Mouse (Mus musculus): Measurements from ENCODE around the gene Gga3.

The Gga3 gene

DNA sequence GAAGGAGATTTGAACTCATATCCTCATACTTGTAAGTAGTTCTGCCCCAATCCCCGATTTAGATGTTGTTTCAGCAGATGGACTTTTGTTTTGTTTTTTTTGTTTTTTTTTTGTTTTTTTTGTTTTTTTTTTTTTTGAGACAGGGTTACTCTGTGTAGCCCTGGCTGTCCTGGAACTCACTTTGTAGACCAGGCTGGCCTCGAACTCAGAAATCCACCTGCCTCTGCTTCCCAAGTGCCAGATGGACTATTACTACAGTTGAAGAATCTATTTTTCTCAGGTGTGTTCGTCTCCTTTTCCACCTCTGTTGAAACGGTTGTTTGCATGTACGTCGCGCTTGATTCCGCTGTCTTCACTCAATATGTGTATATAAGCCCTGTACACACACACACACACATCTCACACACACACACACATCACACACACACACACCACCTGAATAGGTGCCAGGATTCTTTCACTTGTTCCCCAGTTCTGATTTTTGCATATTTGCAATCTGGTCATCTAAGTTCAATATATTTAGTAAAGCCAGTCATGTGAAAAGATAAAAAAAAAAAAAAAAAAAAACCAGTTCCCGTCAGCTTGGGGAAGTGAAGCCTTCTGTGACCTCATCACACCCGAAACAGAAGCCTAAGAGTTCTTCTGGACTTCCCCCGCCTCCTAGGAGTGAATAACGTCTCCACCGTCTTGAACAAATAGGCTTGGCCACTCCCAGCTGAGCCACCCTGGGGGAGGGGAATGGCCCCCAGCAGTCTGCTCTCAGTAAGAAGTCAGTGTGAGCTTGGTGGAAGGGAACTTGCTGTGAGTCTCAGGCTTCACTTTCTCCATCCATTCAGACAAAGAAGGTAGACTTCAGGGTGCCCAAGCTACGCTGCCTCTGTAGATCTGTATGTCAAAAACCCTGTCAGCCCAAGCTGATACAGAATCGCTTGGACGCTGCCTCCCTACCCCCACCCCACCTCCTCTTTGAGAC, 27.0 kb upstream of the Gga3 start:
- no peak for DNase-seq (ENCODE audit: low spot score)

DNA sequence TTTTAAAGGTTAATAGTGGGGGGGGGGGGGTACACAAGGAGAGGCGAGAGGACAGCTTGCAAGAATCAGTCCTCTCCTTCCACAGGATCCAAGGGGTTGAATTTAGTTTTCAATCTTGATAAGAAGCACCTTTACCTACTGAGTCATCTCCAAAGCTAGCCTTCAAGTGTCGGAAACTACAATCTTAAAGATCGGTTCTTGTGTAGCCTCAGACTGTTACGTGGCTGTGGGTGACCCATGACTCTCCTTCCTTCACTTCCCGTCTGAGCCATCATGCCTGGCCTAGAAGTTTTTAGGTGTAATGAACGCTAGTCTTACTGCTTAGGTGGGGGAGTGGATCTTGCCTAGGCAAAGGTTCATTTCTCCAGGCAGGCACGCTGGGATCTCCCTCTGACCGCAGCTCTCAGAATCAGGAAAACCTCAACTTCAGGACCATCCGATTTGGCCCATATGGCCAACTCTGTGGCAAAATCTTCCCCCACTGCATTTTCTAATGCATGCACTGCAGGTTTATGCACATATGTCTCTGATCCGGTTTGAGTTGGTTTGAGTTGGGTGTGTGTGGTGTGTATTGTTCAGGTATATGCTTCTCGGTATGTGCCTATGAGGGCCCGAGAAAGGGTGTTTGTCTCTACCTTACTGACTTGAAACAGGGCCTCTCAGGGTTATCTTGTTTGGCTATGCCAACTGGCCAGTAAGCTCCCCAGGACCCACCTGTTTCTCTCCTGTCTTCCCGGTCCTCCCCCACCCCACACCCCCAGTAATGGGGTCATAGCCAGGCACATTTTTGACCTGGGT, 26.1 kb upstream of the Gga3 start:
- DNase-seq (ENCODE audit: low spot score): no peak

DNA sequence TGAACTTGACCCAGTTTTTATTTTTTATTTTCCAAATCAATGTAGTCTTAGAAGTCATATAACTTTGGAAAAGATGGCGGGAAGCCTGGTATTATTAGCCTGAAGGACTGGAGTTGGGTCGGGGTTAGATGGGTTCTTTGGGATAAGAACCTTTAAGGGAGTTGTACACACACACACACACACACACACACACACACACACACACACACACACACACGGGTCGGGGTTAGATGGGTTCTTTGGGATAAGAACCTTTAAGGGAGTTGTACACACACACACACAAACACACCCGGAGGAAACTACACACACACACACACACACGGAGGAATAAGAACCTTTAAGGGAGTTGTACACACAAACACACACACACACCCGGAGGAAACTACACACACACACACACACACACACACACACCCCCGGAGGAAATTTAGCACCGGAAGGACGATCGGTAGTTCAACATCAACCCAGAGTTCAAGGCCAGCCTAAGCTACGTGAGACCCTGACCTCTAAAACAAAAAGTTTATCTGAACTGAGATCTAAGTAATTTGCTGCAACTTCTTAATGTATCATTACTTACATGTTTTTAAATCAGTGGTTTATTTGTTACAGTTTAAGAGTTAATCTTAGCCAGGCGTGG, 24.7 kb upstream of the Gga3 start:
- no peak for DNase-seq (ENCODE audit: low spot score)

DNA sequence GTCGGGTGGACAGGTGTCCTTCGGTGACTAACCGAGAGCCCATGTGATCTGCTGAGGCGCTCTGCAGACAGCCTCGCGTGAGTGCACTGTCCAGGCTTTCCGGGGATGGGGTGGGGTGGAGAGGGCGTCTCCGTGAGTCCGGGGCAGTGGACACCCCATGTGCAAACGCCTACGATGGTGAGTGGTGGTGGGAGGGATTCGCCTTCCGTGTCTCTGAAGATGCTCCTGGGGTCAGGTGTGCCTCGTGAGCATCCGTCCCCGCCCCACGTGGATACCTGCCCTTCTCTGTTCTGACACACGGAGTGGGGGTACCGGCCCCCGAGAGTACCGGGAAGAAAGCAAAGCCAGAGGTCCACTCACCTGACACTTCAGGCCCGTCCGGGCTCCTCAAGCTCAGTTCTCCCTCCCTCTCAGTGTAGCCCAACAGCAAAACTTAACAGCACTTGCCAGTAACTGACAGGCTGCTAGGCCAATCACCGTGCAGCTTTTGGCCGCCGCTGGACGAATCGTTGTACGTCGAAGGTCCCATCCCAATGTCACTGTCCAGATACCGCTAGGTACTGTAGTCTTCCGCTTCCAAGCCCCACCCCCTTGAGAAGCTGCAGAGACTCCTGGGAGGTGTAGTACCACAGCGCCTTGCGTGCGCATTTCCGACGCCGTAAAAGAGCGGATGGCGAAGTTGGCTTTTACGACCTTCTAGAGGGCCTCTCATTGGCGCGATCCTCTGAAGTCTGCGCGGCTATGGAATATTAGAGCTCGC, 24.0 kb upstream of the Gga3 start, which contains the start of gene Slc25a19:
Gene Slc25a19, minus strand, starts transcription at position 591 of the 760 bp plus-strand sequence.
- DNase-seq (ENCODE audit: low spot score): peak; percentile 99

DNA sequence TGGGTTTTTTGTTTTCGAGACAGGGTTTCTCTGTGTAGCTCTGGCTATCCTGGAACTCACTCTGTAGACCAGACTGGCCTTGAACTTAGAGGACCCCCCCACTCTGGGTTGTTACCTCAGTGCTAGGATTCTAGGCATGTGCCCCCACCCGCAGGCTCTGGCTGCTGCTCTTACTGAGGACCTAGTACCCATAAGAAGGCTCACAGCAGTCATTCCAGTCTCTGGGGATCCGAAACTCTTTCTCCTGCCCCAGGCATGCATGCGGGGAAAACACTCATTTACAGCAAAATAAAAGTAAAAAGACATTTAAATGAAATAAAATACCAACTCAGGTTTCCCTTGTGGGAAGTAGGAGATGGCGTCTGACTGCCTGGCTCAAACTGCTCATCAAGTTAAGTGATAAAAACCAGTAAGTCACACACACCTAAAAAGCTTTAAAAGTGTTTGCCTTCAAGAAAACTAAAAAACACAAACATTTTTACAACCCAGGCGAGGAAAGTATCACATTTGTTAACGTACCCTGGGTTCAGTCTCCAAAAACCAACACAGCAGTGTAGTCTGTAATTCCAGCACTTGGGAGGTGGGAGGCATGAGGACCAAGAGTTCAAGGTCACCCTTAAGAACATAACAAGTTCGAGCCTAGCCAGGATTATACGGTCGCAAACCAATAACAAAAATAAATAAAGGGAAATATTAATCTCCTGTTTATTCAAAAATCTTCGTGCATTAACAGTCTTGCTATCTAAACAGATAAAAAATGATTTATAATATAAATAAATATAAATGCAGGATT, 23.2 kb upstream of the Gga3 start:
- DNase-seq (ENCODE audit: low spot score): no peak

DNA sequence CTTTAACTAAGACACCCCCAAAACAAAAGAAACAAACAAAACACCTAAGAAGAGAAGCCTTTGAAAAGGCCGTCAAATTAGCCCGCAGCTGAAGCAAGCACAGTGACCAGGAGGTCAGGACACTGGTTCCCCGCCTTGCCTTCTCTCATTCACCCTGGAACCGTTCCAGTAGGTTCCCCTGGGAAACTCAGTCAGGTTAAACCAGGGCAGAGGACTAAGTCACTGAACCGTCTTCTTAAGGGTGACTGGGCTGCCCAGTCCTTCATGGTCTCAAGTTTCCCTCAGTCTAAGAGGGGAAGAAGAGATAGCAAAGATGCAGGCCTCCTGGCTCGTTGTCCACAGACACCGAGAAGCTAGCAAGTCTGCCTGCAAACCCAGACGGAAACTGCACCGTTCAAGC, 22.0 kb upstream of the Gga3 start:
- DNase-seq (ENCODE audit: low spot score): no peak

DNA sequence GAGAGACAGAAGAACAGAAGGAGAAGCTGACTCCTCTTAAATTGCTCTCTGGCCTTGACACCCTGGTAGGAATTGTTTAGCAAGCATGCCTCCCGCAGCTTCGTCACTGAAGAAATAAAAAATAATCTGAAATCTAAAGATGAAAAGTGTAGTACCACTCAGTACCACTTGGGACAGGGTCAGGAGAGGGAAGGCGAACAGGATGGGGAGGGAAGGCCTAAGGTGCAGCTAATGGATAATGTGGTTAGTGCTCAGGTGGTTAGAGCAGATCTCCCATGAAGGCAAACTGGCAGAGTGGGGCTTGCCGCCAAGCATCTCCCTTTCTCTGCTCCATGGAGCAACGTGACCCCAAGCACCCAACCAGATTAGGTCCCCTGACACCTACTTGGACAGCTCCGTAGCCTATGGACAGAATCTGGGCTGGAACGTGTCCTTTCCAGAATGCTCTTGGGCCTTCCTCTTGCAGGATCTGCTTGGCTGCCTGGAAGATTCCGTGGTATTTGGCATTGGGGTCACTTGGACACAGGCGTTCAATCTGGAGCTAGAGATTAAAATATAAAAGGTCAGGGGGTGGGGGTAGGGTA, 19.7 kb upstream of the Gga3 start:
- no peak for DNase-seq (ENCODE audit: low spot score)

DNA sequence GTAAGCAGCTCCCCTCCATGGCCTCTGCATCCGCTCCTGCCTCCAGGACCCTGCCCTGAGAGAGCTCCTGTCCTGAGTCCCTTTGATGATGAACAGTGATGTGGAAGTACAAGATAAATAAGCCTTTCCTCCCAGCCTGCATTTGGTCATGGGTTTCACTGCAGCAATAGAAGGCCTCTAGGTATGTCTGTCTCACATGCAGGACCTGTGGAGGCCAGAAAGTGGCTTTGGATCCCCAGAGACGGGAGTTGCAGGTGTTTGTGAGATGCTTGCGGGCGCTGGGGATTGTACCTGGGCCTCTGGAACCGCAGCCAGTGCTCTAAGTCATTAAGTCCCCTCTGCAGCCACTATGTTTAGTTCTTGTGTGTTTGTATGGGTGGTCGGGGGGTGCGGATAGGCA, 16.1 kb upstream of the Gga3 start:
- DNase-seq (ENCODE audit: low spot score): no peak

DNA sequence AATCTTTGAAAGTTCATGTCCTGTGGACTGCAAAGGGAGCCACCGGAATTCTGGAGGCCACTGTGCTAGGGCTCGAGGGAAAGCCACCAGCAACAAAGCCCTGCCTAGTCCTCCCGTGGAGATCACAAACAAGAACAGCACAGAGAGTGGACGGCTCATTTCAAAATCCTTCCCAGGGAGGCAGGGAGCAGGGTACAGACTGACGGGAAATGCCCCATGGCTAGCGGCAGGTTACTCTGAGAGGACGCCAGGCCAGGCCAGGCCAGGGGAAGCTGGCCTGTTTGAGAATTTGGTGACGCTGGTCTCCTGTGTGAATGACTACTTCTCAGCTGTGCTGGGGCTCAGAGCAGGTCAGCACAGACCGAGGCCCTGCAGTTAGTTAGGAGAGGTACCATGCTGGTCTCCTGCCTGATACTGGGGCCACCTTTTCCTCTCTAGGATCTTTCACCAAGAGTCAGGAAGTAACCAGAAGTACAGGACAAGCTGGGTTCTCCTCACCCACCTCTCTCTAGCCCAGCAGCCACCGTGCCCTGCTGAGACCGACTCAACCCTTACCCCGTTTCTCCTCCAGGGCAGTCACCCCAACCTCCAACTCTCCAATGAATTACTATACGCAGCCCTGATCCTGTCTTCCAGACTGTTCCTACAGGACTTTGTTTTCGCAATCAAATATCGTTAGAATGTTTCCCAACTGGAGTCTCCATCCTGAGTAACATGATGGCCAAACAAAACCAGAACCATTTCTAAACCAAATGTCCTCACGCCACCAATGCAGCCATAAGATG, 15.1 kb upstream of the Gga3 start:
- no peak for DNase-seq (ENCODE audit: low spot score)

DNA sequence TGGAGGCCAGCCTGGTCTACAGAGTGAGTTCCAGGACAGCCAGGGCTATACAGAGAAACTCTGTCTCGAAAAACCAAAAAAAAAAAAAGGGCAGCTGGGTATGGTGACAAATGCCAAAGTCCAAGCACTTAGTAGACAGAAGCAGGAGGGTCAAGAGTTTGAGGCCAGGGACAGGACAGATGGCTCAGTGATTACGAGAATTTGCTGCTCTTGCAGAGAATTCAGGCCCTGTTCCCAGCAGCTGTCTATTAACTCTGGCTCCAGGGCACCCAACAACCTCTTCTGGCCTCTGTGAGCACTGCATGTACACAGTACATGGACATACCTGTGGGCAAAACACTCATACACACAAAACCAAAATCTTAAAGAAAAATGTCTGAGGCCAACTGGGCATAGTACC, 14.2 kb upstream of the Gga3 start:
- no peak for DNase-seq (ENCODE audit: low spot score)

DNA sequence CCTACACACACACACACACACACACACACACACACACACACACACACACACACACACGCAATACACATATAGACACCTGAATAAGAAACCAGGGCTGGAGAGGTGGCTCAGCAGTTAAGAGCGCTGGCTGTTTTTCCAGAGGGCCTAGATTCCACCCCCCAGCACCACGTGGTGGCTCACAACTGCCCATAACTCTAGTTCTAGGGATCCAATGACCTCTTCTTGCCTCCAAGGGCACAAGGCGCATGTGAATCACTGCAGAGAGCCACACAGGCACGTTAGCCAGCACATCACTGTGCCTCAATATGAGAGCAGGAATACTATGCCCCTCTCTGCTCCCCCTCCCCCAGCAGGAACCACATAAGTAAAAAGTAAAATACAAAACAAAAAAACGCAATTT, 13.0 kb upstream of the Gga3 start:
- DNase-seq (ENCODE audit: low spot score): no peak

DNA sequence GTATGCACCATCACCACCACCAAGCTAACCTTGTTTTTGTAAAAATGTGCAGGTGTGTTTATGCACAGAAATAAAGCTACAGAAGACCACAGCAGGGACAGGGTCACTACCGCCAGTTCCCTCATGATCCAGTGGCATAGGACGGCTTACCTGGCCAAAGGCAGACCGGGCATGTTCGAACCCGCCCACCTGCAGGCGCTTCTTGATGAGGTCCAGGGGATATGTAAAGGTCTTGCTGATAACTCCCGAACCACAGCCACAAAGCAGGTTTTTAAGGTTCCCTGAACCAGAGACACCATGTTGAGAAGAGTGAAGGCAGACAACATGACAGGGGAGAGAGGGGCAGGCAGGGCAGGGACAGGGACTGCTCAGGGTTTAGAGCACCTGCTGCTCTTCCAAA, 12.5 kb upstream of the Gga3 start:
- DNase-seq (ENCODE audit: low spot score): no peak

DNA sequence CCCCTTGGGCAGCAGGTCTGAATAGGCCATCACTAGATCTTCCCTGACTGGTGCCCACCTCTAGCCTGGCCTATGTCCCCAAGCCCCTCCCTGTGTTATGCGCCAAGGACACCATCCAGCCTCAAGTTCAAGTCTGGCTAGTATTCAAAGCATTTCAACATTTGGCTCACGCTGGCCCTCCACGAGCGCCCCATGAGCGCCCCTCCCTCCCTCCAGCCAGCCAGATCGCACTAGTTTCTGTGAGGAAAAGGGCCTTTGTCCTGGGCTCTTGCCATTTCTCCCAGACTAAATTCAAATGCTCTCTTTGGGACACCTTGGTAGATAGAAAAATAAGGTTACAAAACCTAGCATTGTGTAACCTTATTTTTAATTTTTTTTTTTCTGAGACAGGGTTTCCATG, 12.0 kb upstream of the Gga3 start:
- no peak for DNase-seq (ENCODE audit: low spot score)

DNA sequence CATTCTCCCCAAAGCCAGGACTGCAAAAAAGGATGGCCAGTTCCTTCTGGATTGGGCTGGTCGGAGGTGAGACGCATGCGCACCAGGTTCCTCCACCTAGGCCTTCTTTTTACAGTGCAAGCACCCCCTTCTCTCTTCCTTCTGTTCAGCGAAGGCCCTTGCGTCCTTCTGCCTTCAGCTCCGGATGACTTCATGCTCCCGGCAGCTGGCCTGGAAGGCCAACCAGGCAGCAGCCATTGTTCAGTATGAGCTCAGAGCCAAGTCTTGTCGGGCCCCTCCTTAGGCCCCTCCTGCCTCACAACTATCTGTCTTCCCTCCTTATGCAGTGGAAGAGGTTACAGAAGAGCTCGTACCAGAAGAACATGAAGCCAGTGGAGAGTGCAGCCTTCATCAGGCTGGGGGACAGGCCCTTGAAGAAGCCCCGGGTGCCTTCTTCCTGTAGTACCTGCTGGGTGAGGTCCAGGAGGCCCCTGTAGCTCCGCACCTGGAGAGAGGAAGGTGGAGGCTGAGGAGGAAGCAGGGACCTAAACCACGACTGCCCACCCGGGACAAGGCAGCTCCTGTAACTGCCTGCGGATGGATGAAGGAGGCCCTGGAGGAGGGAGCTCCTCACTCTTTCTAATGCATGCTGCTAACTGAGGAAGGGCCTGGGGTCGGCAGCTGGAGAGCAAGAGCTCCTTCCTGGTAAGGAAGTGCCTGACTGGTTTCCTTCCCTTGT, 11.4 kb upstream of the Gga3 start:
- no peak for DNase-seq (ENCODE audit: low spot score)

DNA sequence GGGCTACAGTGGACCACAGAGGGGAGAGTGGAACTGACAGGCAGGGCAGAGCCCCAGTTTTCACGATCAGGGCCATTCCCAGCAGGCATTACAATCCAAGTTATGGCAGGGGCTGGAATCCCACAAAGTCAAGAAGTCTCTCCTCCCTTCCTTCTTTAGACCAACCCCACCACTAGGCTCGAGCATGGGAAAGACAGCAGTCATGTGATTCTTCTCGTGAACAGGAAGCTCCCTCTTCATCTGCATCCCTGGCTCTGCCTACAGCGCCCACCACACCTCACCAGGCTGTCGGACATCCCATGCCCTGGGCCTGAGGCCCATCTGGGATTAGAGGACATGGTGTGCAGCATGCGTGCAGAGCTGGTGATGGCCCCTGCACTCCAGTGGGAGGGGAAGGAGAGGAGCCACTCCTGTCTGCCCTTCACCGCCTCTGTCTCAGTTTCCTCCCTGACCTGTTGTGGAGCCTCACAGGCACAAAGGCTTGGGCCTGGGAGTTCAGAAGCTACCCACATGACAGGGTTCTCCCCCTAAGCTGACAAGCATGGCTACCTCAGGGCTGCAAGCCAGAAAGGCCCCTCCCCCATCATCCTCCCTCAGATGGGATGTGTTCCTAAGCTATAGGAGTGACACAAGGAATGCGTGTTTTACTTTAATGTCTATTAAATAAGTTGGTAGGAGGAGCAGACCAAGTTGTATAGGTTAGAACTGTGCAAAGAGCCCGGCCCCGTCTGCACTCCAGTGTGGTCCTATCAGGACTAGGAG, 10.7 kb upstream of the Gga3 start:
- no peak for DNase-seq (ENCODE audit: low spot score)

DNA sequence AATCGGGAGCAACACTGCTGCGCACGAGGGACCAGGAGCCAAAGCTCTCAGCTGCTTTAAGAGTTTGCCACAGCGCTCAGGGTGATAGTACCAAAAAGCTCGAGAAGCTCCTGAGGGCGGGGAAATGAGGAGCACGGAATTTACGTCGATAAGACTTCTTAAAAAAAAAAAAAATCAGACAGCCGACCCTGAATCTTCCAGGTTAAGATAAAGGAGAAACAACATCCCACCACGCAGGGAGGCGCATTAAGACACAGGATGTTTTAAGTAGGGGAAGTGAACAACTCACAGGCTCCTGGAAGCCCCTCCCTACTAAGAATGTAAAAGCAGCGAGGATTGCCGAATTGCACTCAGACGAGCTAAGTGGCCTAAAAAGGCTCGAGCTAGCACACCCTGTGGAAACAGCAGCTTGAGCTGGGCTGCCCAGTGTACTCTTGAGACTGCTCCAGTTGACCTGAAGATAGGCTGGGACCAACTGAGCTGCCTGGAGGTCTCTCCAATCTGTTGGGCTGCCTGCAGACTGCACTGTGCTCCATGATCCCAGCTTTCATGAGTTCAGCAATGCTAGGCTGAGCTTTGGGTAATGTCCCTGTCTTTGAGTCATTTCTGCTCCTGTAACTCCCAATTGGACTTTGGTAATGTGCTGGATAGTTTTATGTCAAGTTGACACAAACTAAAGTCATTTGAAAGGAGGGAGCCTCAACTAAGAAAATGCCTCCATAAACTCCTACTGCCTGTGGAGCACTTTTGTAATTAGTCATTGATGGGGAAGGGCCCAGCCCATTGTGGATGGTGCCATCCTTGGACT, 9.5 kb upstream of the Gga3 start:
- DNase-seq (ENCODE audit: low spot score): no peak

DNA sequence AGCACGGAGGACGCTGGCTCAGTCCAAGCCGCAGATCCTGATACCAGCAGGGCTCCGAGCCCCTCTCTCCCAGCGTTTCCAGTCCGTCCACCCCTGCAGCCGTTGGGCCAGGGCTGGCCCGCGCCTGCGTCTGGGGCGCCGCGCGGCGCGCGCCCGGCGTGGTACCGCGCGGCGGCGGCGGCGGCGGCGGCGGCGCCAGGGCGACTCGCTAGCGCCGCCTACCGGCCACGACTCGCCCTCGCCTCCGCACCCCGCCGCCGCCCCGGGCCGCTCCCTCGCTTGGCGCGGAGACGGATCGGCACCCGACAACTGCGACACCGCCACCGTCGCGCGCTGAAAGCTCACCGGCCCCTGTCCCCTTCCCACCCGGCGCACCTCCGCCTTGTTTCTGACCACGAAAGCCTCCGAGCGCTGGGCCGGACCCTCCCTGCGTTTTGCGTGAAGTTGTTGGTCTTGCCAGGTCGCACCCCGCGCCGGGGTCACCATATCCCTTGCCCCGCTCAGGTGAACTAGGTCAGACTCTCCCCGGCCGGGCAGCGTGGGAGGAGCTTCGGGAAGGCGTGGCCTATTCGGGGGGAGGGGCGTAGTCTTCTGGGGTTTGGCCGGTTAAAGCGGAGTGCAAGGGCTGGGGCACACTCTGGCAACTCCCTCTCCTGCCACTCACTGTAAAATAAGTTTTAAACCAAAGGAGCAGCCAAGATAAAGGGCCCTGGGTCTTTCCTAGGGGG, 8.7 kb upstream of the Gga3 start, which contains the start of gene Mif4gd:
Gene Mif4gd, minus strand, starts transcription at position 560 of the 728 bp plus-strand sequence.
- DNase-seq (ENCODE audit: low spot score): peak; percentile 93
